8 mouse cellular contexts compared by ENCODE assay signal in the genomic region with DNA sequence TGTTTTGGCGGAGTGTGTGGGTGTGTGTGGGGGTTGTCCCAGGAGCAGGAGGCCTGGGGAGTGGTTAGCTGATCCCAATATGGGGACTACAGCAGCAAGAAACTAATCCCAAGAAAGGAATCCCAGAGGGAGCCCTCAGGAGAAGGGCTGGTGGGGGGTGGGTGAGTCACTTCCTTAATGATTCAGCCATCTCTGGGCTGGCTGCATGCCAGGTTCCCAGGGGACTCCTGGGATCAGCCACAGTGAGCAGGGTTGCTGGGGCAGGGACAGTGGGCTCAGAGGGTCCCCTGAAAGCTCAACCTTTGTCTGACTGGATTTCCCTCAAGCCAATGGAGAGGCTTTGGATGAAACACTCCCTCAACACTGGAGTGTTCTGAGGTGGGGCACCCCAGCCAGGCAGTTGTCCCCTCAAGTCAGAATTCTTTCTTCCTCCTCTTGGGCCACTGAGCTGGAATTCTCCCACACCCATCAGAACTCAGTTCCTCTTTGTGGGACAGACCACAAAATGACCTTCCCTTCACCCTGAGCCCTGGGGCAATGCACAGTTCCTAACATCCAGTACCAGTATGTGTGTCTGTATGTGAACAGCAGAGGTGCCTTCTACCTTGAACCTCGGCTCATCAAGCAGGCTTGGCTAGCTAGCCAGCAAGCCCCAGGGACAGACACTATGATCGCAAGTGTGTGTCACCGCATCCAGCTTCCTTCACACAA. TPM values are rescaled to one million over a fixed set of nuclear protein-coding genes. Genes with fewer than 3 reads are reported as not detected.
DNase-seq lines count a peak whose midpoint lies in the region; ATAC-seq and TF ChIP-seq lines count a peak whose summit lies in the region.

No protein-coding gene starts in this region.

- H3K27me3 ChIP-seq in heart, embryonic 14.5 days (ENCODE audit: control insufficient read depth, insufficient read depth, low read length): no peaks in the 10 kb centered on the region
- peaks cover 6% of the 10 kb centered on the region; the same call in 1 of the 2 replicates for H3K27me3 ChIP-seq in limb, embryonic 12.5 days
- H3K27me3 ChIP-seq in neural tube, embryonic 13.5 days: peaks cover 38% of the 10 kb centered on the region

- peak; percentile 28; the same call in 1 of the 2 replicates for ATAC-seq in heart, embryonic 14.5 days (ENCODE audit: insufficient number of reproducible peaks, insufficient read depth, low FRiP score, low read depth)
- ATAC-seq in limb, embryonic 12.5 days (ENCODE audit: insufficient number of reproducible peaks, insufficient read depth, low FRiP score, low TSS enrichment, low read depth): no peak
- no peak for ATAC-seq in neural tube, embryonic 13.5 days (ENCODE audit: low read depth)

- 69% methylated on average over 4 of the region's 4 CpGs for WGBS in heart, embryonic 14.5 days
- whole genome bisulfite sequencing in limb, embryonic 12.5 days: 78% methylated on average over 4 of the region's 4 CpGs
- WGBS in neural tube, embryonic 13.5 days: 70% methylated on average over 4 of the region's 4 CpGs

- H3K36me3 ChIP-seq in heart, embryonic 14.5 days (ENCODE audit: control insufficient read depth, insufficient read depth, low read length): peaks cover 9% of the 10 kb centered on the region
- no peaks in the 10 kb centered on the region for H3K36me3 ChIP-seq in limb, embryonic 12.5 days
- H3K36me3 ChIP-seq in neural tube, embryonic 13.5 days: no peaks in the 10 kb centered on the region

- peak overlapping the region; percentile 23; the same call in 1 of the 2 replicates for H3K9ac ChIP-seq in heart, embryonic 14.5 days (ENCODE audit: low read length)
- no peak overlapping the region for H3K9ac ChIP-seq in limb, embryonic 12.5 days (replicated peaks)
- H3K9ac ChIP-seq in neural tube, embryonic 13.5 days: 0 out of 2 replicates have a peak overlapping the region, but pooled peaks have one; percentile 23

- H3K4me1 ChIP-seq in heart, embryonic 14.5 days (ENCODE audit: control insufficient read depth in 2 of 2, insufficient read depth in 2 of 2, low read length in 2 of 2): peaks cover 16 to 36% of the 10 kb centered on the region in 2 experiments
- H3K4me1 ChIP-seq in limb, embryonic 12.5 days (replicated peaks): peaks cover 35% of the 10 kb centered on the region
- H3K4me1 ChIP-seq in neural tube, embryonic 13.5 days (replicated peaks): peaks cover 23% of the 10 kb centered on the region

- peaks cover 3% of the 10 kb centered on the region; the same call in 1 of the 2 replicates for H3K9me3 ChIP-seq in heart, embryonic 14.5 days (ENCODE audit: control insufficient read depth, low read length)
- H3K9me3 ChIP-seq in limb, embryonic 12.5 days: peaks cover 3% of the 10 kb centered on the region; the same call in 1 of the 2 replicates
- H3K9me3 ChIP-seq in neural tube, embryonic 13.5 days: no peaks in the 10 kb centered on the region

- no peak for TF ChIP-seq CTCF in layer of hippocampus, adult 2 months (conservative IDR thresholded peaks at IDR 0.05)

- DNase-seq in layer of hippocampus, adult 2 months (ENCODE audit: low spot score in 2 of 2): no peak
- DNase-seq in layer of hippocampus, adult 9-11 months: no peak
- peak; percentile 81 for DNase-seq in adrenal gland, postnatal 25 days
- DNase-seq in ovary, postnatal 14 days (ENCODE audit: low spot score): no peak
- no peak for DNase-seq in cerebellum, adult 11-12 months

- H3K4me2 ChIP-seq in heart, embryonic 14.5 days (ENCODE audit: low read length): peak overlapping the region; percentile 95
- 0 out of 2 replicates have a peak overlapping the region, but pooled peaks have one; percentile 93 for H3K4me2 ChIP-seq in limb, embryonic 12.5 days
- peak overlapping the region; percentile 77; the same call in 1 of the 2 replicates for H3K4me2 ChIP-seq in neural tube, embryonic 13.5 days

- H3K27ac ChIP-seq in layer of hippocampus, adult 2 months: 0 out of 2 replicates have a peak overlapping the region, but pooled peaks have one; percentile 23
- peak overlapping the region; percentile 29 to 82 for H3K27ac ChIP-seq in heart, embryonic 14.5 days (replicated peaks in 1 of 2; ENCODE audit: control insufficient read depth in 1 of 2, insufficient read depth in 1 of 2, low read depth in 2 of 2, low read length in 2 of 2)
- H3K27ac ChIP-seq in limb, embryonic 12.5 days: peak overlapping the region; percentile 86
- H3K27ac ChIP-seq in neural tube, embryonic 13.5 days (replicated peaks): 0 out of 2 replicates have a peak overlapping the region, but pooled peaks have one; percentile 4

- H3K4me3 ChIP-seq in layer of hippocampus, adult 2 months: no peak overlapping the region
- H3K4me3 ChIP-seq in heart, embryonic 14.5 days (ENCODE audit: control insufficient read depth in 1 of 2, insufficient read depth in 1 of 2, low read depth in 1 of 2, low read length in 2 of 2): no peak overlapping the region
- no peak overlapping the region for H3K4me3 ChIP-seq in limb, embryonic 12.5 days (replicated peaks)
- H3K4me3 ChIP-seq in neural tube, embryonic 13.5 days: no peak overlapping the region

RNA-seq across cellular contexts. Expression of a gene that starts 3.1 kb away (rescaled TPM):
- 10 to 100 TPM in 1 of 2 experiments, 1 to 10 TPM in 1; 8.1 to 12.4 TPM for total RNA-seq in layer of hippocampus, adult 2 months (2021)
- total RNA-seq in adrenal gland, postnatal 25 days (2021): 28.7 and 40.6 TPM in 2 replicates
- 35.6 and 35.9 TPM in 2 replicates for polyA plus RNA-seq in heart, embryonic 14.5 days (2014; fragmentation: Nextera tagmentation; extraction: Ambion mirVana)
- 24.2 and 28.0 TPM in 2 replicates for polyA plus RNA-seq in limb, embryonic 12.5 days (2016; fragmentation: Nextera tagmentation; extraction: Ambion mirVana)
- polyA plus RNA-seq in neural tube, embryonic 13.5 days (2015; fragmentation: Nextera tagmentation; extraction: Ambion mirVana): 12.7 and 14.7 TPM in 2 replicates

RNA-seq across cellular contexts. Expression of a gene that starts 23.0 kb away (rescaled TPM):
- total RNA-seq in layer of hippocampus, adult 2 months (2021): 10 to 100 TPM; 17.9 to 20.4 TPM
- 25.7 and 29.5 TPM in 2 replicates for total RNA-seq in adrenal gland, postnatal 25 days (2021)
- 114 and 119 TPM in 2 replicates for polyA plus RNA-seq in heart, embryonic 14.5 days (2014; fragmentation: Nextera tagmentation; extraction: Ambion mirVana)
- polyA plus RNA-seq in limb, embryonic 12.5 days (2016; fragmentation: Nextera tagmentation; extraction: Ambion mirVana): 155 and 164 TPM in 2 replicates
- polyA plus RNA-seq in neural tube, embryonic 13.5 days (2015; fragmentation: Nextera tagmentation; extraction: Ambion mirVana): 101 and 105 TPM in 2 replicates

RNA-seq across cellular contexts. Expression of a gene that starts 39.0 kb away (rescaled TPM):
- 10 to 100 TPM; 47.9 to 56.8 TPM for total RNA-seq in layer of hippocampus, adult 2 months (2021)
- 120 and 146 TPM in 2 replicates for total RNA-seq in adrenal gland, postnatal 25 days (2021)
- polyA plus RNA-seq in heart, embryonic 14.5 days (2014; fragmentation: Nextera tagmentation; extraction: Ambion mirVana): 19.5 and 22.7 TPM in 2 replicates
- 36.8 and 37.4 TPM in 2 replicates for polyA plus RNA-seq in limb, embryonic 12.5 days (2016; fragmentation: Nextera tagmentation; extraction: Ambion mirVana)
- polyA plus RNA-seq in neural tube, embryonic 13.5 days (2015; fragmentation: Nextera tagmentation; extraction: Ambion mirVana): 21.3 and 25.5 TPM in 2 replicates

Comparison
In these comparisons a context has a peak if more than half of its experiments do, and no peak if none do; other contexts are left out.
1. H3K27ac ChIP-seq: peak in every context shown above with its lines; median percentile 86 in limb, embryonic 12.5 days; 56 in heart, embryonic 14.5 days; 23 in layer of hippocampus, adult 2 months; 4 in neural tube, embryonic 13.5 days.